Mouse (Mus musculus): ENCODE data around the gene Gm49384.
A peak's percentile ranks its signal among the peaks of the same experiment; 100 is the strongest.

Gm49384 gene

GRCm38 (mm10) chr12:69207396-69207795, 3.3 kb upstream of the Gm49384 start:
- no peak for DNase-seq (ENCODE audit: low spot score)

DNA sequence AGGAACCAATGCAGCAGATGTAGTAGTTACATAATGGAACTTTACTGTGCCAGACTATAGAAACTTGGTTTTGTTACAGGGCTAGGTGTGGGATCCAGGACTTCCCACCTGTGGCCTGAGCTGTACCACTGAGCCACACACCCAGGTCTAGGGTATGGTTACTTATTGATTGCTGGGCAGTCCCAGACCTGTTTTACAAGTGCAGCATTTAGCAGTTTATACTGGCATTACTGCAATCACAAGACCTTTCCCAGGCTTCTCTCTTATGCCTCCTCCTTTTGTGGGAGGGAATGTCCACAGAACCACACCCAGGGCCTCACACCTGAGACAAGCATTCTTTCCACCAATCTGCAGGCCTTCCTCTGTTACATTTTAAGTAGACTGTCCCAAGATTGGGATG, 5.1 kb downstream of the Gm49384 start:
- no peak for DNase-seq (ENCODE audit: low spot score)

GRCm38 (mm10) chr12:69198164-69198535, 5.9 kb downstream of the Gm49384 start, which contains the start of gene Dnaaf2:
TSS of gene Dnaaf2 (minus strand) at chr12:69198429.
- peak; percentile 62 for DNase-seq (ENCODE audit: low spot score)

DNA sequence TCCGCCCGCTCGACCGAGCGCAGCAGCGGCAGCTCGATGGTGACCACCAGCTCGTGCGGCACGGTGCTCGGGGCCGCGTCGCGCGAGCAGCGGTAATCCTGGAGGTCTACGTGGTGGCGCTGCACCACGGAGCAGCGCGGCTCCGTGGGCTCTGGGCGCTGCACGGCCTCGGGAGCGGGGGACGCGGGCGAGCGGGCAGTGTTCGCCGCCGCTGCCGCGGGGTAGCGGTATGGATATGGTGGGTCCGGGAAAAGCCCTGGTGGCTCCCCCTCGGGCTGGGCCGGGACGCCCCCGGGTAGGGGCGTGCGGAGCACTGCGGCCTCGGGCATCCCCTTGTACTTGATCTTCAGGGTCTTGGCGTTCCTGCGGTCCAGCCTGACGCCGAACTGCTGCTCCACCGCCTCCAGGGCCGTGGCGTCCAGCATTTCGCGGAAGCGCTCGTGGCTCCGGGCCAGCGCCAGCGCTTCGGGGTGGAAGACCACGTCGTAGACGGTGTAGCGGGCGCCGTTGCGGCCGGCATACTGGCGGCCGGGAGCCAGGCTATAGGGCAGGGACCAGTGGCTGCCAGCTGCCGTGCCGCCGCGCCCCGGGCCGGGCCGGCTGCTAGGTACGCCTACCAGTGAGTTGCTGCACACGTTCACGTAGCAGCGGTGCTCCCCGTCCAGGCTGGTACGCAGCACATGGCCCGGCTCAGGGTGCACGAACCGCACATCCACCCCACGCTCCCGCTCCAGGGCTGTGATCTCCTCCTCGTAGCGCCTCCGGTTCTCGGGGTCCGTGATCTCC, 6.5 kb downstream of the Gm49384 start:
- DNase-seq (ENCODE audit: low spot score), result peak; percentile 32

DNA sequence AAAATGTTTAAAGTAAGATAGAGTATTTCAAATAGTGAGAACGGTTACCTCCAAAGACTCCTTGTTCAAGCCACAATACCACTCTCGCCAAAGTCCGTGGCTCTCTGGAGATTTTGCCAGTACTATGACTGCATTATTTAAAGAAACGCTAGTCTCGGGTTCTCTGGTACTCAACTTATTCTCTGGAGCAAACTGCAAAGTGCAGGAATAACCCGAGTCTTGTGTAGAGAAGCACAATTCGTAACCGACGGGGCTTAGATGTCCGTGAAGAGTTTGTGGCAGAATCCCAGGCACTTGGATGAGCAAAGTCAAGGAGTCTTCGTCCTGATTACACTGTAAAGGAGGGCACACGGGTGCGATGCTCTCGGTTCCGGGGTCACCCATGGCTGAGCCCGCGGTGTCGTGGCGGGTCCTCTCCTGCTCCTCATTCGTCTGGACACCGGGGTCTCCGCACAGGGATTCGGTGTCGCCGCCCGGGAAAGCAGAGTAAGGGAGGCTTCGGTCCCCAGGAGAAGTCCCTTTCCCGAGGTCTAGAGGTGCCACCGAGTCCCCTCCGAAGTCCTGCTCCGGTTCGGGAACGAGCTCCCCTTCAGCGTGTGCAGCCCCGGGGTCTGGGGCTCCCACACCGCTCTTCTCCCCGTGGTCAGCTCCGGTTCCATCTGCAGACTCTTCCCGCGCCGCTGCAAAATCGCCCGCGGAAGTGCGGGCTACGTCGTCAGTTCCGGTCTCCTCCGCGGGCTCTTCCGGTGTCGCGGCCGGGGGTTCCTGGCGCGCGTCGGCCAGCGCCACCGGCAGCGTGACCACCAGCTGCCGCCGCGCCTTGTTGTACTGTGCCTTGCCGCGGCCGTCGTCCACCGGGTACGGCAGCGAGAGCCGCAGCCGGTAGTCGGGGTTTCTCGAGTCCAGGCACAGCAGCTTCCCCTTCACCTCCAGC, 7.4 kb downstream of the Gm49384 start, which contains the start of gene Gm49383:
Gene Gm49383, minus strand, starts transcription at position 661 of the 934 bp plus-strand sequence.
- peak; percentile 57 for DNase-seq (ENCODE audit: low spot score)

DNA sequence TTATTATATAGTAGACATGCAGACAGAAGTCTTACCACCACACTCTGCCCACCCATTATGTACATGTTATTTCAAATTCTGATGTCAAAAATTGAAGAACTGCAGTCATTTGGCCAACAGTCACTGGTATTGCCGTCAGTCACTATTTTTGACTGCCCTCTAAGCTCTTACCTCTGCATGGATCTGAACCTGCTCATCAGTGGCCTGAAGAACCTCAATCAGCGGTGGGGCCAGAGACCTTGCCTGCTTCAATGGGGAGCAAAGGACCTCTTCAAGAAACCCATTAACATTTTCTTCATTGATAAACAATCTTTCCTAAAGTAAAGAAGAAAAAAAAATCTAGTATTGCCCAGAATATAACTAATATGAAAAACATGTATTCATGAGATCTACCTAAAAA, 11.4 kb downstream of the Gm49384 start:
- DNase-seq (ENCODE audit: low spot score), result no peak

DNA sequence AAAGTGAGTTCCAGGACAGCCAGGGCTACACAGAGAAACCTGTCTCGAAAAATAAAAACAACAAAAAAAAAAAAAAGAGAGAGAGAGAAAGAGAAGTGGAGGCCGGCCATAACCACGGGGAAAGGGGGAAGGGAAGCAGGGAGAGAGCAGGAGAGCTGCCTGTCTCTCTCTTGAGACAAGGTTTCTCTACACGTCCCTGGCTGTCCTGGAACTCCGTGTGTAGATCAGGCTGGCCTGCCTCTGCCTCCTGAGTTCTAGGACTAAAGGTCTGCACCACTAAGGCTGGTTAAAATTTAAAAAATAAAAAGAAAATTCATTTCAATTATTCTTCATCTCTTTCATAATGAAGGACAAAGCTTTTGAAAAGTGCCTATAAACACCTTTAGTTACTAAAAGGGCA, 12.7 kb downstream of the Gm49384 start:
- DNase-seq (ENCODE audit: low spot score), result no peak

DNA sequence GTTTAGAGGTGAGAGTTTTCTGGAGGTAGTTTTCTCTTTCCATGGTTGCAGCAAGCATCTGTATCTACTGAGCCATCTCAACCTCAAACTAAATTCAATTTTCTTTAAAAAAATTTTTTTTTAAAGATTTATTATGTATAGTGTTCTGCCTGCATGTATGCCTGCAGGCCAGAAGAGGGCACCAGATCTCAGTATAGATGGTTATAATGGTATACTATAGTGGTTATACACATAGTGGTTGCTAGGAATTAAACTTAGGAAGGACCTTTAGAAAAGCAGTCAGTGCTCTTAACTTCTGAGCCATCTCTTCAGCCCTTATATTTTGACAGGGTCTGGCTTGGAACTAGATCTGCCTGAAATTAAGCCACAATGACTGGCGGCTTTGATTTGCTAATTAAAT, 13.5 kb downstream of the Gm49384 start:
- no peak for DNase-seq (ENCODE audit: low spot score)

- no peak for DNase-seq (ENCODE audit: low spot score)
Measured at GRCm38 (mm10) chr12:69190074-69190473, 14.0 kb downstream of the Gm49384 start.

GRCm38 (mm10) chr12:69186811-69187471, 17.1 kb downstream of the Gm49384 start:
- DNase-seq (ENCODE audit: low spot score), result no peak

- no peak for DNase-seq (ENCODE audit: low spot score)
Measured at GRCm38 (mm10) chr12:69185371-69185770, 18.7 kb downstream of the Gm49384 start.

DNA sequence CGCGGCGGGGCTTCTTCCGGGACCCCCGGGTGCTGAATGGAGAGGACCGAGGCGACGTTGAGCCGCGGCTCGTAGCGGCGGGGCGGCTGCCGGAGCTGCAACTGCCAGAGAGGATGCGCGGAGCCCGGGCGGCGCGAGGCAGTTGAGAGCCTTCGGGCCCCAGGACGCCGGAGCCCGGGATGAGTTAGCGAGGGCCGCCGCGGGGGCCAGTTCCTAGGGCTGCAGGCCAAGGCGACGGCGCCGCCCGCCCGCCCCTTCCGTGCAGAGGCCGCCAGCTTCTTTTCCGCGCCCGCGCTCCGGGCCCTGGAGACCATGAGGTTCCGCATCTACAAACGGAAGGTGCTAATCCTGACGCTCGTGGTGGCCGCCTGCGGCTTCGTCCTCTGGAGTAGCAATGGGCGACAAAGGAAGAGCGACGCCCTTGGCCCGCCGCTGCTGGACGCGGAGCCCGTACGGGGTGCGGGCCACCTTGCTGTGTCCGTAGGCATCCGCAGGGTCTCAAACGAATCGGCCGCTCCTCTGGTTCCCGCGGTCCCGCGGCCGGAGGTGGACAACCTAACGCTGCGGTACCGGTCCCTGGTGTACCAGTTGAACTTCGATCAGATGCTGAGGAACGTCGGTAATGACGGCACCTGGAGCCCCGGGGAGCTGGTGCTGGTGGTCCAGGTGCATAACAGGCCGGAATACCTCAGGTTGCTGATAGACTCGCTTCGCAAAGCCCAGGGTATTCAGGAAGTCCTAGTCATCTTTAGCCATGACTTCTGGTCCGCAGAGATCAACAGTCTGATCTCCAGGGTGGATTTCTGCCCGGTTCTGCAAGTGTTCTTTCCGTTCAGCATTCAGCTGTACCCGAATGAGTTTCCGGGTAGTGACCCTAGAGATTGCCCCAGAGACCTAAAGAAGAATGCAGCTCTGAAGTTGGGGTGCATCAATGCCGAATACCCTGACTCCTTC, 19.4 kb downstream of the Gm49384 start:
- DNase-seq (ENCODE audit: low spot score), result peak; percentile 38

DNA sequence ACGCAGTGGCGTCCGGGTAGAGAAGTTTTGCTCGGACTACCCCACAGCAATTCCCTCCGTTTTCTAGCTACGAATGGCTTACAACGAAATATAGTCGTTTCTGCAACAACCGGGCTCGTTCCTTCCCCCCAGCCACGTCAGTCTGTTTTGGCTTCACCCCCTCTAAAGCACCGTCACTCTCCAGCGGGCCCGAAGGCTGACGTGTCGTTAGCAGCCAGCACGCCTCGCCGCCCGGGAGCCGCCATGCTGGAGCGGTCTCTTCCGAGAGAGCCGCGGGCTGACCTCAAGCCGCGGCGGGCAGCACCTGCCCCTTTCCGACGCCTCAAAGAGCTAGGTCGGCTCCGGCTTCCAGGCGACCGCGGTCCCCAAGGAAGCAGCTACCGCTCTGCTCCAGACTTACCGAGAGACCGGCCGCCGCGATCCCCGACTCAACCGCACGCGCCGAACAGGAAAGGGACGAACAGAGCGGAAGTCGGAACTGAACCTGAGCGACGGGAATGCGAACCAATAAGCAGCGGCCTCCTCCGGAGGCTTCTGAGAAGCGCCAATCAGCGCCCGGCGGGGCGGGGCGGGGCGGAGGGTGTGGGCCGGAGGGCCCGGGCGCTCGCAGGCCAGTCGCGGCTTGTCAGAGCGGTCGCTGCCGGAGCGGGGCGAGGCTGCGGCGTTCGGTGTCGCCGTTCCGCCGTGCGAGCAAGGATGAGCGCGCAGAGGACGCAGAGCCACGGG, 20.3 kb downstream of the Gm49384 start, which contains the start of the genes Rpl36al and Mgat2:
Gene Rpl36al, minus strand, starts transcription at position 501 of the 726 bp plus-strand sequence.
Gene Mgat2, plus strand, starts transcription at position 575 of the 726 bp plus-strand sequence.
- peak; percentile 99 for DNase-seq (ENCODE audit: low spot score)

DNA sequence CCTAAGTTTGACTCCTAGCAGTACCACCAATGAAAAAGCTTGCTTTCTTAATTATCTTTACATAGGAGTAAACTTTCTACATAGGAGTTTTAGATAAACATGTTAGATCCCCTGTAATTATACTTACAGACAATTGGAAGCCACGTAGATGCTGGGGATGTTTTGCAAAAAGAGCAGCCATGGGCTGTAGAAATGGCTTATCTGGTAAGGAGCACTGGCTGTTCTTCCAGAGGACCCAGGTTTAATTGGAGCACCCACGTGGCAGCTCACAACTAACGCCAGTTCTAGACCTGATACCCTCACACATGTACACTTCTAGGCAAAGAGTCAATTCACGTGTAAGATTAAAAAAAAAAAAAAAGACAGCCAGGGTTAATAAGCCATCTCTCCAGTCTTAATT, 22.3 kb downstream of the Gm49384 start:
- no peak for DNase-seq (ENCODE audit: low spot score)

- no peak for DNase-seq (ENCODE audit: low spot score)
Measured at GRCm38 (mm10) chr12:69179371-69179770, 24.7 kb downstream of the Gm49384 start.

DNA sequence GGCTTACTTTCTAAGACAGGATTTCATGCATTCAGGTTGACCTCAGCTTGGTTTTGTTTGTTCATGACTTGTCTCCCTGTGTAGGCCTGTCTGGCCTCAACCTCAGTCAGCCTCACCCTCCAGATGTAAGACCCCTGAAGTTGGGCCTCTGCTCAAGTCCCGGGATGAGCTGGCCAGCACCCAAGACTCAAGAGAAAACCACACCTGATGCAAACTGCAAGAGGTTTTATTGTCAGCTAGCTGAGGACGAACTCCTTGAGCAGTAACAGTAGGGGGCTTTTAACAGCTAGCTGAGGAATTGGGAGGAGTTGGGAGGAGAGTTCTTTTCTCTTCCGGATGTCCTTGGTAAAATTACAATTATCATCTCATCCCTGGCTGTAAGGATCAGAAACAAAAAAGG, 26.5 kb downstream of the Gm49384 start:
- DNase-seq (ENCODE audit: low spot score), result no peak

GRCm38 (mm10) chr12:69175975-69176374, 28.1 kb downstream of the Gm49384 start:
- no peak for DNase-seq (ENCODE audit: low spot score)

DNA sequence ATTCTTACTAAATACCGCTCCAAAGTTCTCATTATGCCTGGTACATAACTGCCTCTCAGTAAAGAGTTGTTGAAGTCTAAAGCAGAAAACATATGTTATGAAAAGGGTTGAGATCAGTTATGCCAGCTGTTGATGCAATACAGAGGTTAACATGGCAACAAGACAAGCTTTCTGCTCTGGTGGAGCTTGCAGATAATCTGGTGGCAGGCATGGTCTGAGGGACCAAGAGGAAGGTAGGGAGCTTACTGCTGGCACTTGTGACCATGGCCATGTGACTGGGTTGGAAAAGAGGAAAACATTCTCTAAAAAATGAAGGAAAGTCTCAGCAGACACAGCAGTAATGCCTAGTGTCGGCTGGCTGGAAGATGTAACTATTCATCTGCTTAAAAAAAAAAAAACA, 32.8 kb downstream of the Gm49384 start:
- DNase-seq (ENCODE audit: low spot score), result no peak

DNA sequence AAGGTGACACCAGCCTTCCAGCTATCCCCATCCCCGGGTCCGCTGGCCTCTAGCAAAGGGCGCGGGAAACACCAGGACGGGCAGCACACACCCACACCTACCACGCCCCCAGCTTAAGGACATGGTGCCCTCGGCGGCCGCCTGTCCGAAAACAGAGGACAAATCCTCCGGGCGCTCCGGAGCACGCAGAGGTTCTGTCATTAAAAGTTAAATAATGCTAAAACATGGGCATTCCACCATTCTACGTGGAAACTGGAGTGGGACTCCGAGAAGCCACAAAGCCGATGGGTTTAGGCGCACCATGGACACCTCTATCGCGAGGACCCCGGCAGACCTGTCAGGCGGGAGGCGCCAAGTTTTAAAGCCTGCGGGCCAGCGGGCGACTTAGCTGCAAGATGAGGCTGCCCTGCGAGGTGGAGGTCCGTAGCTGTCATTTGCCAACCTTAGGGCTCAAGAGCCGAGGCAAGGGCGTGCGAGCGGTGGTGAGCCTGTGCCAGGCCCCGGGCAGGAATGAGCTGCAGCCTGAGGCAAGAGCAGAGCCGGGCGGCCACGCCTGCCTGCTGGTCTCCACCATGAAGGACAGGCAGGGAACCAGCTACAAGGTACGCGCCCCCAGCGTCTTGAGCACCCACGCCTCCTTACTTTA, 35.5 kb downstream of the Gm49384 start, which contains the start of gene Lrr1:
Gene Lrr1, plus strand, starts transcription at position 354 of the 646 bp plus-strand sequence.
- peak; percentile 84 for DNase-seq (ENCODE audit: low spot score)
